Mouse (Mus musculus) inflammation-experienced regulatory T-cells, adult 6 months (primary cell): Measurements from ENCODE around the gene Mettl16. TPM values are rescaled to one million over a fixed set of nuclear protein-coding genes. Genes with fewer than 3 reads are reported as not detected.

Source experiments
- ATAC-seq: one replicate; pipeline ENCODE4 v1.8.0; 2017
- polyA plus RNA-seq, 3 experiments: library from polyadenylated mRNA; unstranded; fragments of 100-300 nt; shearing (Covaris generic); gene quantifications; one replicate each; pipeline ENCODE4 v1.2.1; 2017

Mettl16 gene
- 10 to 100 TPM; 29.2 to 32.2 (median 31.5) TPM for polyA plus RNA-seq

DNA sequence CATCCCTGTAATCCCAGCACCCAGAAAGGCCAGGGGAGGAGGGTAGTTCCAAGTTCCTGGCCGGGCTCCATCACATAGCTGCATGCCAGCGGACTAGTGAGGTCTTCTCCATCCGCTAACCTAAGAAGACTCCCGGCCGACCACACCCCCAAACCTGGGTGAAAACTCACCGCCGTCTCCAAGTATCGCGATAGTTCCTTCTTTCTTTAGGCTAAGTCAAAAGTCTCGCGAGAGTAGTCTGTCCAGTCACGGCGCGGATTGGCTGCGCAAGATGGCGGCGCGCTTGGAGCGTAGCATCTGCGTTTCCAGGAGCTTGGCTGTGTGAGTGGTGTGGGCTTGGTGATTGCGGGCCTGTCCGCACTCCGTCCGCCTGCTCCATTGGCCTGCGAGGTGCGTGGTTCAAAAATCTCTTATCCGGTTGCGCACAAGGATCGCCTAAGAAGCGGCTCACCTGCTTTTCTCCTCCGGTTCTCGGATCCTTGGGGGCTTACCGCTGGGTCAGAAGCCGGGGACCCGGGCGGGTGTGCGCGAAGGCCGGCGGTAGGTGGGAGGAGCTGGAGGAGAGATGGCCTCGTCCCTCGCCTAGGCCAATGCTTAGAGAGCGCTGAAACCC, at the start of gene Mettl16:
Gene Mettl16 (plus strand): TSS at position 236 of the 613 bp plus-strand sequence.
- ATAC-seq: peak; percentile 99

DNA sequence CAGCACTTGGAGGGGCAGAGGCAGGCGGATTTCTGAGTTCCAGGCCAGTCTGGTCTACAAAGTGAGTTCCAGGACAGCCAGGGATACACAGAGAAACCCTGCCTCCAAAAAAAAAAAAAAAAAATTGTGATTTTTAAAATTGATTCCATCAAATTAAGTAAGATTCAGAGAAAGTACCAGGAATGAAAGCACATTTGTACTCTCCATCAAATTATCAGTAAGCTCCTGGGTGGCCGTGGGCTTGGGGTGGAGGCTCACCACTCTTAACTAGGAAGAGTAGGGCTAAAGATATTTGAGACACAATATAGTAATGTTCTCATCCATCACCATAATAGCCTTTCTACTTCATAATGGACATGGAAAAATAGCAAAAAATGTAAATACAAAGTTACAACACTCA, 49.5 kb upstream of the Mettl16 start:
- ATAC-seq: no peak

DNA sequence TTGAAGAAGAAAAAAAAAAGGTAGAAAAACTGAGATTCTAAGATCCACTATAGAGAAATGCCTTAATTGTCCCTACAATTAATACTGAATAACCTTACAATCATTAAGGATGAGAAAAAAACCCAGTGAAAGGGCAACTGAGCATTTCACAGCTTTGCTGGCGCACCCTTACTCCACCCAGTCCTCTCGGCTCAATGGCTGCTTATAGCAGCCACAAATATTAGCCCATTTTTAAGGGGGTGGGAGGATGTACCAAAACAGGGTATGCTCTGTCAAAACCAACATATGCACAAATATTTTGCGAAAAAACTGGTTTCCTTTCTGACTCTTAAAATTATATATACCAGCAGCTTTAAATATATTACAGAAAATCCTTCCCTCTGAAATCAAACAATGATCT, 48.7 kb upstream of the Mettl16 start:
- ATAC-seq: no peak

DNA sequence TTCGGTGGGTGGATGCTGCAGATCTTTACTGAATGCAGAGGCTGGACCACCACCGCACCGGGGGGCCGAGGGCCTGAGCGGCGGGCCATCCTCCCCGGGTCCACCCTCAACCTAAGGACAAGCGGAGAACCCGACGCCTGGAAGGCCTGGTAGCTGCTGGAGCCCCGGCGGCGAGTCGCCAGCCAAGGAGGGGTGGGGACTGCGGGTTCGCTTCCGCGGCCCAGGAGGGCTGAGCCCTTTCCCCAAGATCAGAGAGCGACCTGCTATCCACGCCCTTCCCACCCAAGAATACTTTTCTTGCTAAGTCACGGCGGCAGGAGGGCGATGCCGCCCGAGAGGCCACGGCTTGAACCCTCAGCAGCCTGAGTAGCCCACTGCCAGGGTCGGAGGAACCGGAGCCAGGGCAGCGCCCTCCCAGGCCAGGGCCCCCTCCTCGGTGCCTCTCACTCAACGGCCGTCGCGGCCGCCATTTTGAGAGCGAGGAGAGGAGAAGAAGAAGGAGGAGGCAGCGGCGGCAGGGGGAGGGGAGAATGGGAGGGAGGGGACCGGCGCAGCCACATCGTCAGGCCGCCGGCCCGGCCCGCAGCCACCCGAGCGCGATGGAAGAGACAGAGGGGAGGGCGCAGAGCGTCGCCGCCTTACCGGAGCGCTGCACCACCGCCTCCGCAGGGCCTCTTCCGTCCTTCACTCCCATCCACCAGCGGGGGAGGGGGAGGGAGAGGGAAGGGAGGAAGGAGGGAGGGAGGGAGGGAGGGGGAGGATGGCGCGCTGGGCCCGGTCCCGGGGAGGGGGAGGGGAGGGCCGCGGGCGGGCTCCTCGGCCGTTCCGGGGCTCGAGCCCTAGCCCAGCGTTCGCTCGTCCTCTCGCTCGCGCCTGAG, 47.0 kb upstream of the Mettl16 start:
- peak; percentile 71 for ATAC-seq

DNA sequence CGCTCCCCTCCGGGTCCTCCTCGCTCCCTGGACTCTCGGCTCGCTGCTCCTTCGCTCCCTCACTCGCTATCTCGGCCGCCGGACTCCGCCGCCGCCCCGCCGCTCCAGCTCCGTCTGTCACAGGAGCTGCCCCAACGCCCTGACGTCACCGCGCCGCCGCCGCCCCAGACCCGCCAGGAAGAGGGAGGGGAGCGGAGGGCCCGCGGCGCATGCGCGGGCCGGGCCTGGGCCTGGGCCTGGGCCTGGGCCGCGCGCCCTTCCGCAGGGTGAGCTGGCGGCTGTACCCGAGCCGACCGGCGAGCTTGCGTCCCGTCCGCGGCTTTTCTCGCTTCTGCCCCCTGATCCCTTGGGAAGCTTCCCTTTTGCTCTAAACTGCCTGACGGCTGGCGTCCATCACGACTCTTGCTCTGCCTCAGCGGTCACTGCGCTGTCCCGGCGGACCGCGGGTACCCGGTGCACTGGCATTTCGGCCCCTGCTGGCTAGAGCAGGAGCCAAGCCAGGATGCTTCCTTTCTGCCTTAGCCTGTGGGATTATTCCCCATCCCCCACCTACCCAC, 46.3 kb upstream of the Mettl16 start, which contains the start of gene Pafah1b1:
Gene Pafah1b1 (minus strand): TSS at position 436 of the 557 bp plus-strand sequence.
- ATAC-seq: peak; percentile 79

DNA sequence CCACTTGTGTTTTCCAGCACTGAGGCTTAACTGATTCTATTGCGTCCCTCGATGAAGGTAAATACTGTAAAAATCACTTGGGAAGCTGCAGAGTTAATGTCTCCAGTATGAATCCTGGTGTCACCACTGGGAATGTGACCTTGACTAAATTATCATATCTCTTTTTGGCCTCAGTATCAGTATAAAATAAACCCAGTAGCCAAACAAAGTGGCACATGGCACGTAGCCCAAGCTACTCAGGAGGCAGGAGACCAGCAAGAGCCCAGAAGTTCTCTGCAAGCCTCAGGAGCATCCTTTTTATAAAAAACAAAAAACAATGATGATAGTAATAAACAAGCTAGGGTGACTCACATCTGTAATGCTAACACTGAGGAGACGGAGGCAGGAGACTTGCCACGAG, 45.4 kb upstream of the Mettl16 start:
- ATAC-seq: no peak

DNA sequence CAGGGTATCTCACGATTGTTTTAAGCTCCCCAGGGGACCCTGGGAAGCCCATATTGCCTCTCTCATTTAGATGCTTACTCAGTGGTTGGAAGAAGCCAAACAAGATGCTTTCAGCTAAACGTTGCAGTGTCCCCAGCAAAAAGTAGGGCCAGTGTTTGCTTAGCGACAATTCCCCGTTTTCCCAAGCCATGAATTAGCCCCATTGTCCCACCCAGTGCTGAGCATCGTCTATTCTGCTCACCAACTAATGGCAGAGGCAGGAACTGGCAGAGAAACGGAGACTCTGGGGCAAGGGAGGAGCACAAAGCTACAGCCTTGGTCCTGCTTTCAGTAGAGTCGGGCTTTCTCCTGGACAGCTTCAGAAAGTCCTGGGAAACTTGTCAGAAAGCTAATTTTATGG, 35.7 kb upstream of the Mettl16 start:
- no peak for ATAC-seq

DNA sequence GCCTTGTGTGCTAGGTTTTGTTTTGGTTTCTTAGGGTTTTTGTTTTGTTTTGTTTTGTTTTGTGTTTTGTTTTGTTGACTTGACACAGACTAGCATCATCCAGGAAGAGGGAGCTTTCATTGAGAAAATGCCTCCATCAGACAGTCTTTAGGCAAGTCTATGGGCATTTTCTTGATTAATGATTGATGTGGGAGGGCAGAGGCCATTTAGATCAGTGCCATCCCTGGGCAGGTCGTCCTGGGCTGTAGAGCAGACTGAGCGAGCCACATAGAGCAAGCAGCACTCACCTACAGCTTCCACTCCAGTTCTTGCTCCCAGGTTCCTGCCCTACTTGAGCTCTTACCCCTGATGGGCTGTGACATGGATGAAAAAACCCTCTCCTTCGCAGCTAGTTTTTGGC, 32.8 kb upstream of the Mettl16 start:
- no peak for ATAC-seq

DNA sequence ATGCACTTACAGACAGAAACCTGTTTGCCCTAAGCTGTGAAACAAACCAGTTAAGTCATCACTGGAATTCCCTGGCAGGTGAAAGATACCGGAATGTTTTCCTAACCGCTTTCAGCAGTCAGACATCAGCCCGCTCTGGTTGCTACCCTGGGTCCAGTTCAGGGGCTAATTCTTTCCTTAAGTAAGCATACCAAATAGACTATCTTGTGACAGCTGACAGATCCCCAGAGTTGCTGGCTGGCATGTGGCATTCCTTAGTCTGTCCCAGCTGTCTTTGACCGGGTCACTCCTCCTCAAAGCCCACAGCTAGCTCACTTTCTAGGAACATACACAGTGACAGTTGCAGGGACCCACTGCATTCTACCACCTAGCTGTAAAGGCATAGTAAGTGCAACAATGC, 22.6 kb upstream of the Mettl16 start:
- ATAC-seq: no peak

DNA sequence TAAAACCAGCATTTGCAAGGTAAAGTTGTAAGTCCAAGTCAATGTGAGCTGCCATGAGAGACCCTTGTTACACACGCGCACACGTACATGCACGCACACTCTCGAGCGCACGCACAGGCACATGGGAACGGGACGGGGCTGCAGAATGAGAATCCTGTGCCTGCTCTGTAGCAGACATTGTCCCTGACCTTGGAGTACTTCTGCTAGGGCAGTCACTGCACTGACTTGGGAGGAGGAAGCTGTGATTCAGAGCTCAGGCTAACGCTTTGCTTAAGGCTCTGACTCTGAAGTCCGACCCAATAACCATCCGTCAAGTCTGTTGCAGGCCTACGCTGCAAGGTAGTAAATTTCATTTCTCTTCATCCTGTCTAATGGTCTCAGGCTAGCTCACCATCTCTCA, 21.4 kb upstream of the Mettl16 start:
- no peak for ATAC-seq

DNA sequence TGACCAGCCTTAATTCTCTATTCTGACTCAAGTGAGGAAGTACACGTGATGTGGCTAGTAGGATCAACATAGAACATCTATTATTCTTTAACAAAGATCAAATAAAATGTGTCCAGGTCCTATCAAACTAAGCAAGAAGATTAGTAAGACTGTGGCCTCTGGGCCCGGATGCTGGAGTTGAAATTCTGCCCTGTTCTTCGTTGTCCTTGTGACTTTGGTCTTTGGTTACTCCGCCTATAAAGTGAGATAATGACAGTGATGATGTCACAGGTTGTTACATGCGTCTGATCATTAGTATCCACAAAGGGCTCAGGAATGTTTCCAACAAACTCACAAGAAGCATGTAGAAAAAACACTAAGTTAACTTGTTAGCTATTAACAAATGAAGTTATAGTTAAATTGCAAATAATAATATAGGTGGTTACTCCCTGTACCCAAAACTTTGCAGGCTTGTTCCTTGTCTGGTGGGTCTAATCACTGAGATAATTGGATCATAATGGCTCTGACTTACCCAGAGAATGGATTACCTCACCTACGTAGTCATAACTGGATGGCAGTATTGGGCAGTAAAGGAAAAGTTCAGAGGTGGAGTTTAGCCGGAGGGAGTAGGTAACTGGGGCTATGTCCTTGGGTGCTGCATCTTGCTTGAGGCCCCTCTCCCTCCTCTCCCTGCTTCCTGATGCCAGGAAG, 19.8 kb upstream of the Mettl16 start:
- ATAC-seq: no peak

DNA sequence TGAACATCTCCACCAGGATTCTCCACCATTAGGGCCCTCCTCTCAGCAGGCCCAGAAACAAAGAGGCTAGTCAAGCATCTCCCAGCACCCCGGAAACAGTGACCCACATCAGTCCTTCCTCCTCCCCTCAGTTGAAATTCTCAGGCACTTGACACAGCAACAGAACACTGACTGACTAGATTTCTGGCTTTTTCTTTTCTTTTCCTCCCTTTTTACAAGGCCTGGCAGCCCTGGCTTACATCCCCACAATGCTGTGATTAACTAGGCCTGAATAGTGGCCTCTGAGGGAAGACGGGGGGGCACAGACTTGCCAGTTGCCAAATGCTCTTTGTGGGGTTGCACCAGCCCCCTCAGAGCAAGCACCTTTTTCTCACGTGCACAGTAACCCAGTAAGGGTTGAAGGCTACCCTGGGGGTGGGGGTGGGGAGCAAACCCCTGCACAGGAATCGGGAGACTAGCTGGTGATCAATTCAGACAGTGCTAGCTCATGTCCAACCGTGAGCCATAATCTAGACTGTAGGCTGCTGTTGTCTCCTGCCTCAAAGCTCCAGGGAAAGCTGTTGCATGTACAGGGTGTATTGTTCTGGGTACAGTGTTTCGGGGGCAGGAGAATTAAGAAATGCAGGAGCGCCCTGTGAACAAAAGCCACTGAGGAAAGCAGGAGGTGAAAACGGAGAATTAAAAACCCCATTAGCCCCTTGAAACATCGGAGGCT, 19.1 kb upstream of the Mettl16 start:
- ATAC-seq: no peak

DNA sequence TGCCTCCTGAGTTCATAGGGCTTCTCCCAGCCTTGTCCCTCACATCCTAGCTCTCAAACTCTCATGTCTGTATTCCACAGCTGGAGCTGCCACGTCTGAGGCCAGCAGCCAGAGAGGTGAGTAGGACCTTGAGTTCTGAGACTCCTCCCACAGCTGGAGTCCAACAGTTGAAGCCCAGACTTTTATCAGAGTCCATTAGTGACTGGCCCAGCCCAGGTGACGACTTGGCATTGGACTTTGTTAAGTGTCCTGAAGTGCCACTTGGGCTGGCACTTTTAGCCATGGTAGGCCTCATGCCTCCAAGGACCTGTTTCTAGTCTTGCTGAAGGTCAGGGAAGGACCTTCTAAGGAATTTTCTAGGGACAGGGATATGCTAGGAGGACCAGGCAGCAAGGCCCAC, 14.0 kb upstream of the Mettl16 start:
- ATAC-seq: no peak

DNA sequence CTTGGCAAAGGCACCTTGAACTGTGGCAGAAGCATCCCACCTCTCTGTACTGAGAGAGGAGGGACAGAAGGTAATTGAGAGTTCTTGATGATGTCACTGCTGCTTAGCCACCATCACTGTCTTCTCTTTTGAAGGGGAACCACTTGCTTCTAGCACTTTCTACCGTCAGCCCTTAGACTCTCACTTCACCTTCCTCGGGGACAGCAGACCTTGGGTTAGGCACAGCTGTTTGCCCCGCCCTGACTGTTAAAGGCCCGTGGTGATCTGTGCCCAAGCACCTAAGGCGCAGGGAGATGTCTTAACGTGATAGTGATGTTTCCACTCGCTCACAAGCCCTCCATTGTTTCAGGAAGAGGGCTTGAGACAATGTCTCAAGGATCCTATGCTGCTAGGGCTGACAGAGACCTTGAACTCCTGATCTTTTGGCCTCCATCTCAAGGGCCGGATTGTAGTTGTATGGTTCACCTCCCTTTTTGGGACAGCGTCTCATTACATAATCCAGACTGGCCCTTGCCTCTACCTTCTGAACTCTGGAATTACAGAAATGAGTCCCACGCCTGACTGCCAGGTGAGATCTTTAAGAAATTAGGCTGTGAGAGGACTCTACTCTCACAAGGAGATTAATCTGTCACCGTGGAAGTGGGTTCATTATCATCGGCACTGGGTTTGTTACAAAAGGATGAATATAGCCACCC, 9.5 kb upstream of the Mettl16 start:
- ATAC-seq: no peak

DNA sequence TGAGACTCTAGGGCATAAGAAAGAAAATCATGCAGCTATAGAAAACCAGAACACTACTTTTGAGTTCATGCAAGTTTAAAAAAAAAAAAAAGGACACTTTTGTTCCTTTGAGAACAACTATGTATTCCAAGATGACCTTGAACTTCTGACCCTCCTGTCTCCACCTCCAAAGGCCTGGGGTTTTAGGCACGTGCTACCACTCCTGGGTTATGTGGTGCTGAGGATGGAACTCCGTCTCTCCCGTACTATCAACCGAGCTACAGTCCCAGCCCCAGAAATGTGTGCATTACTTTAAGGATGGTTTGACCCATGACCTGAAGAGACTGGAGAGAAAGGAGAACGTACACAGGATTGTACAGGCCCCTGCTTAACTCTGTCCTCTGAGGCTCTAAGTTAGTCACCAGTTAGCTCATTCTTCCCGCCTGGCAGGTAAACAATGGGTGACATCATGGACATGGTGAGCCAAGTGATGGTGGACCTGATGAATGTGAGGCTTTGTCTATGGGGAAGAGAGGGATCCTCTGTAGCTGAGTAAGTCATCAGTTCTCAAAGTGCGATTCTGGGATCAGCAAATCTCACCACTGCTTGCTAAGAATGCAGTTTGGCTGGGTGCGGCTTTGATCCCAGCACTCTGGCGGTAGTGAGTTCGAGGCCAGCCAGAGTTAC, 6.5 kb upstream of the Mettl16 start:
- ATAC-seq: no peak

DNA sequence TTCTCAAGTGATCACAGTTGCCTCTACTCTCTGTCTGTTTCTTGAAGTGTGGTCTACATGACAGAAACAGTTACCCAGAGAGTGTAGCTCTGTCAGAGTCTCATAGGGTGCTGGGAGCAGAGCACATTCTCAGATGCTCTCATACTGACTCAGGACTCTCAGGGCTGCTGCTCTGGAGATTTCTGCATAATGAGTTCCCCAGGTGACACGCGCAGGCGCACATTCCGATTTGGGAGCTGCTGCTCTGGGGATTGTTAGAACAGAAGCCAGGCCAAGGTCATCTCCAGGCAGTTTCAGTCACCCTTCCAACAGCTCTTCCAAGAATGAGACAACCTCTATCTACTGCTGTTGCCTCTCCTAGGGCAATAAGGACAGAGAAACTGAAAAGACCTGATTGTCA, 3.2 kb upstream of the Mettl16 start:
- no peak for ATAC-seq

DNA sequence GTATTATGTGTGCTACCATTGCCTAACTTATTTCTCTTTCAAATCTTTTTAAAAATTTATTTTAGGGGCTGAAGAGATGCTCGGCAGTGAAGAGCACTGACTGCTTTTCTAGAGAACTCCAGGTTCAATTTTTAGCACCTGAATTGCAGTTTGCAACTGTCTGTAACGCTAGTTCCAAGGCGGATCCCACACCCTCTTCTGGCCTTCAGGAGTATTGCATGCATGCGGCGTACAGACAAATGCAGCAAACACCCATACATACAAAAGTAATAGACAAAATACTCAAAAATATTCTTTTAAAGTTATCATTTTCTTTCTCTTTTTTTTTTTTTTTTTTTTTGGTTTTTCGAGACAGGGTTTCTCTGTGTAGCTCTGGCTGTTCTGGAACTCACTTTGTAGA, 2.6 kb upstream of the Mettl16 start:
- no peak for ATAC-seq

DNA sequence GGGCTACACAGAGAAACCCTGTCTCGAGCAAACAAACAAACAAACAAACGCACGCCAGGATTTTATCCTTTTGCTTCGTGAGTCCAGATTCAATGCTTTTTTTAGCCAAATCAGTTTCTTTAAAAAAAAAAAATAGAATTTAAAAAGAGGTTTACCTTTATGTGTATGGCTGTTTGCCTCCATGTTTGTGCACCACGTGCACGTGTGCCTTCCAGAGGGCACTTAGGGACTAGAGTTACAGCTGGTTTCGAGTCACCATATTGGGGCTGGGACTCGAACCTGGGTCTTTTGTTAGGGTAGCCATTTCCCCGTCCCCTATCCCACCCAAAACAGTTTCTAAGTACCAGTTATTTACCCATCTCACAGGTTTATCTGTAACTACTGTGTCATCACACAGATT, 593 bp upstream of the Mettl16 start:
- ATAC-seq: no peak

DNA sequence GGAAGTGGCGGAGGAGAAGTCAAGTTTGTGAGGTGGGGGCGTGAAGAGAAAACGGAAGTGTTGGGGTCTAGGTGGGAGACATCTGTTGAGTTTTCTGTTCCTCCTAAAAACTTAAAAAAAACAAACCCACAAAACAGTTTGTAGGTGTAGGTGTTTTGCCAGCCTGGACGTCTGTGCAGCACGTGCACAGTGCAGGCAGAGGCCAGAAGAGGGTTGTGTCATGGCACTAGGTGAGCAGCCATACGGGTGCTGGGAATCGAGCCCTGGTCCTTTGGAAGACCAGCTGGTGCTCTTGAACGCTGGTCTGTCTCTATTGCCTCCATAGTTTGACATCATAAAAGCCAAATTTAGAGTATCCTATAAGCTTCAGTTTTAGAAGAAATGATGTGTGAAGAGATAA, 604 bp downstream of the Mettl16 start:
- no peak for ATAC-seq

DNA sequence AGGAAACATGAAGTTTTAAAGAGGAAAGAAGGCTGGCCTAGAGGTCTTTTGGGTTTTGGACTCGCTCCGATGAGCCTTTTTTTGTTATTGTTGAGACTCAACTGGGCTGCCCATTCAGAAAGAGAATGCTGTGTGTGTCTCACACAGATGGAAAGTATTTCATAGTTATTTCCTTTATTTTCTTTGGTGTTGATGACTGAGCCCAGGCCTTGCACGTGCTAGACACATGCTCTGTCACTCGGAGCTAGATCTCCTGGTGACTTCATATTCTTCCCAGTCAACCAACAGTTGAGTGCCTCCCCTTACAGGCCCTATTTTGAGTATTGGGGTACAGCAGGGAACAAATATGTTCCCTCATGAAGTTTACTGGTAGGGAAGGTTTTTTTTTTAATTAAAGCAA, 1.0 kb downstream of the Mettl16 start:
- no peak for ATAC-seq

DNA sequence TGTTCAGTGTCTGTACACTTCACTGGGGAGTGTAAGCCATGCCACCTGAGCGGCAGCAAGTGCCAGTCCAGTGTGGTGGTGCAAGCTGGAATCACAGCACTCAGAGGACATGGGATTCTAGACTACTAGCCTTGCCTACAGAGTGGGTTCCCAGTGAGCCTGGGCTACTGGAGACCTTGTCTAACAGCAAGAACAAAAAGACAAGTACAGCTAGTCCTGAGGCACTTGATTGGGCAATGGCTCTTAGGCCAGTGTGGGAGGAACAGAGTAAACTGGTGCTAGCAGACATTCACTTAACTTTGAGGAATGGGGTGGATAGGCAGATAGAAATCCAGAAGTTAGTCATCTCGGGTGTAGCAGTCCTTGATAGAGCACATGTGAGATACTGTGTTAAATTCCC, 1.8 kb downstream of the Mettl16 start:
- no peak for ATAC-seq
